Mouse (Mus musculus): ENCODE data around the gene Tubg1. TPM values are rescaled to one million over a fixed set of nuclear protein-coding genes. Genes with fewer than 3 reads are reported as not detected.

Tubg1 gene
- polyA plus RNA-seq, 1 experiment from 2014 or later = 55.7 TPM

DNA sequence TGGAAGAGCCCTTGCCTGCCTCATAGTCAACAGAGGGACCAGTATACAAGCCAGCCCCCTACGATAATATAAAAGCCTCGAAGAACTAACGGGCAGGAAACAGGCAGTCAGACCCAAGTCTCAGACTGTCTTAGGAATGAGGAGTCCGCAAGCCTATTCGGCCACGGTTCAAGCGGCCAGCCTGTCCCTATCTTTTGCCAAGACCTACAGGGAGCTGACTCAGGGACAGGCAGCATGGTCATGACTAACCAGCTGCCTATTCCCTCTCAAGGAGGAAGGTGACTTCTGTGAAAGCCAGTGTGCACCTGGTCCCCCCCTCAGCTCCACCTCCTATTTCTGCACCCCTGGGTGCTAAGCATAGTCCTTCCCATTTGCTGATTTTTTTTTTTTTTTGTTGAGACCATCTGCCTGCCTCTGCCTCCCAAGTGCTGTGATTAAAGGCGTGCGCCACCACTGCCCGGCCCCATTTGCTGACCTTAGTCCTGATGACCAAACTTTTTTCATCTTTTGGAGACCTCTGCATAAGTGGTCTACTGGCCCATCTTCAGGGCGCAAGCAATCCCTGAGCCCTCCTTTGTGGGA, 9.3 kb downstream of the Tubg1 start:
- Histone ChIP-seq H3K4me2 (ENCODE audit: low read depth, low read length) (no peak overlapping the region), H3K36me3 (ENCODE audit: control insufficient read depth, insufficient read depth, low read length) (peaks cover 23% of the 10 kb centered on the region), H3K9ac (ENCODE audit: low read depth, low read length) (no peak overlapping the region), H3K4me3 (ENCODE audit: low read depth, low read length) (no peak overlapping the region), H3K9me3 (ENCODE audit: control insufficient read depth, low read length) (0 out of 2 replicates have a peak, but pooled peaks cover 4% of the 10 kb centered on the region), H3K4me1 (ENCODE audit: control insufficient read depth, insufficient read depth, low read length) (no peaks in the 10 kb centered on the region), H3K27ac (replicated peaks; ENCODE audit: low read depth, low read length) (no peak overlapping the region), H3K27me3 (replicated peaks; ENCODE audit: control insufficient read depth, insufficient read depth, low read length) (no peaks in the 10 kb centered on the region)
- no peak for ATAC-seq (ENCODE audit: low read depth)
- DNase-seq (ENCODE audit: low spot score) = no peak
- WGBS = 89% methylated on average over 11 of the region's 11 CpGs

DNA sequence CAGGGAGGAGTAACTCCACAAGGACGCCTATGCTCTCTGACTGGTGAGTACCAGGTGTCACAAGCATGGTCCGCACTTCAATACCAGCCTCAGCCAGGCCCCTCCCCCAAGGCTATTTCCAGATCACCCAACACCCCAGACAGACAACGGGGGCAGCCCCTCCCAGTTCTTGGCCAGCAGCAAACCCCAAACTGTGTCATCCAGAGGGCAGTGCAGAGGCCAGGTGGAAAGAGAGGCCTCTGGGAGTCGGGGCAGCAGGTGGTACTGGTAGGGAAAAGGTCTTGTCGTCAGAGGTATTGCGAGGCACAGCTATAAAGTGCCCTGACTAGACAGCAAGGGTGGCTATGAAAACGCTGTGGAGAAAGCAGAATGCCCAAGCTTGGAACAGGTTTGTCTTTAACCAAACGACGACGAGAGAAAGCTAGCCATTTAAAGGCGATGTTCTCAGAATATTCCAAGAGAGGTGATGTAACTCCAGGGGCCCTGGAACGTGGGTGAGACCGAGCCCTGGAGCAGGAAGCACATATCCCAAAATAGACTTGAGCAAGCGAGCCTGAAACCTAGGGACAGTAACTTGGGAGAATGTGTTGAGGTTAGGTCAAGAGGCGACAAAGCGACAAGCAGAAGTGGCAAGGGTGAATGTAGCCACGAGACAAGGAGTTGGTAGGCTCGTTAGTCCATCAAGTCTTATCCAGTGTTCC, 10.5 kb downstream of the Tubg1 start:
- ATAC-seq (ENCODE audit: low read depth) (no peak; the same call in 1 of the 2 replicates), DNase-seq (ENCODE audit: low spot score) (no peak)
- 0 out of 2 replicates have a peak, but pooled peaks cover 4% of the 10 kb centered on the region for H3K9me3 ChIP-seq (ENCODE audit: control insufficient read depth, low read length)
- H3K27ac ChIP-seq (replicated peaks; ENCODE audit: low read depth, low read length) = no peak overlapping the region
- H3K4me2 ChIP-seq (ENCODE audit: low read depth, low read length) = no peak overlapping the region
- no peaks in the 10 kb centered on the region for H3K27me3 ChIP-seq (replicated peaks; ENCODE audit: control insufficient read depth, insufficient read depth, low read length)
- peaks cover 22% of the 10 kb centered on the region for H3K36me3 ChIP-seq (ENCODE audit: control insufficient read depth, insufficient read depth, low read length)
- WGBS = 46% methylated on average over 17 of the region's 18 CpGs
- H3K4me3 ChIP-seq (ENCODE audit: low read depth, low read length) = no peak overlapping the region
- no peaks in the 10 kb centered on the region for H3K4me1 ChIP-seq (ENCODE audit: control insufficient read depth, insufficient read depth, low read length)
- no peak overlapping the region for H3K9ac ChIP-seq (ENCODE audit: low read depth, low read length)

DNA sequence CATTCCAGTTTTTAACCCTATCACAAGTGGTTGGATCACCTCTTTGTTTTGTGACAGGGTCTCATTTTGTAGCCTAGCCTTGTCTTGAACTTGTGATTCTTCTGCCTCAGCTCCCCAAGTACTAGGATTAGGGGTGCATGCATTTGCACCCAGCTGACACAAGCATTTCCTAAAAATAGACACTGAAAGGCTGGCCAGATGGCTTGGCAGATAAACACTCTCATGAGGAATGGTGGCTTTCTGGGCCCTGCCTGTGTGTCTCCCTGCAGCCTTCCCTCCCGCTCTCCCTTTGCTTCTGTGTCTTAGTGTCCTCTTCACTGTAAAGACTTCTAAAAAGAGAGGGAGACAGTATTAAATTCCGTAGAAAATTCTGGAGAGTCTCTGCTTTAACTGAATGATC, 11.4 kb downstream of the Tubg1 start:
- peaks cover 12% of the 10 kb centered on the region for H3K36me3 ChIP-seq (ENCODE audit: control insufficient read depth, insufficient read depth, low read length)
- no peak overlapping the region for H3K4me3 ChIP-seq (ENCODE audit: low read depth, low read length)
- ATAC-seq (ENCODE audit: low read depth) = no peak
- no peak overlapping the region for H3K4me2 ChIP-seq (ENCODE audit: low read depth, low read length)
- no peak overlapping the region for H3K9ac ChIP-seq (ENCODE audit: low read depth, low read length)
- WGBS = 87% methylated on average over 2 of the region's 2 CpGs
- H3K4me1 ChIP-seq (ENCODE audit: control insufficient read depth, insufficient read depth, low read length) = no peaks in the 10 kb centered on the region
- 0 out of 2 replicates have a peak, but pooled peaks cover 4% of the 10 kb centered on the region for H3K9me3 ChIP-seq (ENCODE audit: control insufficient read depth, low read length)
- no peak overlapping the region for H3K27ac ChIP-seq (replicated peaks; ENCODE audit: low read depth, low read length)
- H3K27me3 ChIP-seq (replicated peaks; ENCODE audit: control insufficient read depth, insufficient read depth, low read length) = no peaks in the 10 kb centered on the region
- no peak for DNase-seq (ENCODE audit: low spot score)

DNA sequence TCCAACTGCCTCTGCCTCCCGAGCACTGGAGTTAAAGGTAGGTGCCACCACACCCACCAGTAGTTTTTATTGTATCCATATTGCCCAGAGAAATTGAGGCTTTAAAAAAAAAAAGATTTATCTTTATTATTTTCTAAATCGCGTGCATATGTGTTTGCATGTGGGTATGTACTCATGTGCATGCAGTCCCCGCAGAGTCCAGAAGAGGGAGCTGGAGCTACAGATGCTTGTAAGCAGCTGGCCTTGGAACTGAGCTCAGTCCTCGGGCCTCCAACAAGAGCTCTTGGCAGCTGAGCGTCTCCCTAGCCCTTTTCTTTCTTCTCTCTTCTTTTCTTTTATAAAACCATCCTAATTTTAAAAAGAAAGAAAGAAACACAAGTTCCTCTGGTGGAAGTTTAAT, 12.0 kb downstream of the Tubg1 start:
- DNase-seq (ENCODE audit: low spot score) = no peak
- H3K27ac ChIP-seq (replicated peaks; ENCODE audit: low read depth, low read length) = no peak overlapping the region
- no peak overlapping the region for H3K9ac ChIP-seq (ENCODE audit: low read depth, low read length)

DNA sequence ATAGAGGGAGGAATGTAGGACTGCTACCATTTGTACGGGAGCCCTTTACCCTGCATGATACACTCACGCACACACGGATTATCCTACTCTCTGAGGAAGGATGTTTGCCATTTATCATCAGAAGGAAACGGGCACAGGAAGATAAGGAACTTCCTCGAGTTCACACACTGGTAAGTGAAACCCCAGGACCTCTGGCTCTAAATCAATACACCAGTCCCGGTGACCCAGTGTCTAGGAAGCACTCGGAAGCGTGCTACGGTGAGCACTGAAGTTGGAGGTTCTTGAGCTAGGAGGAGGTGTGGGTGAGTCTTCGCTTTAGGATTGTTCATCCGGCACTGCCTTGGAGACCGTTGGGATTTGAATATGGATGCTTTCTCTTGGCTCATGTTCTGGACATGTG, 13.3 kb downstream of the Tubg1 start:
- WGBS = 74% methylated on average over 12 of the region's 12 CpGs
- Histone ChIP-seq H3K4me2 (ENCODE audit: low read depth, low read length) (no peak overlapping the region), H3K9ac (ENCODE audit: low read depth, low read length) (no peak overlapping the region), H3K4me1 (ENCODE audit: control insufficient read depth, insufficient read depth, low read length) (no peaks in the 10 kb centered on the region), H3K27ac (replicated peaks; ENCODE audit: low read depth, low read length) (no peak overlapping the region), H3K36me3 (ENCODE audit: control insufficient read depth, insufficient read depth, low read length) (no peaks in the 10 kb centered on the region), H3K4me3 (ENCODE audit: low read depth, low read length) (no peak overlapping the region), H3K27me3 (replicated peaks; ENCODE audit: control insufficient read depth, insufficient read depth, low read length) (no peaks in the 10 kb centered on the region), H3K9me3 (ENCODE audit: control insufficient read depth, low read length) (0 out of 2 replicates have a peak, but pooled peaks cover 4% of the 10 kb centered on the region)
- DNase-seq (ENCODE audit: low spot score) (no peak), ATAC-seq (ENCODE audit: low read depth) (no peak)

More for the DNA sequence above, 12.0 kb downstream of the Tubg1 start:
- no peaks in the 10 kb centered on the region for H3K27me3 ChIP-seq (replicated peaks; ENCODE audit: control insufficient read depth, insufficient read depth, low read length)
- no peaks in the 10 kb centered on the region for H3K4me1 ChIP-seq (ENCODE audit: control insufficient read depth, insufficient read depth, low read length)
- H3K4me2 ChIP-seq (ENCODE audit: low read depth, low read length) = no peak overlapping the region
- 89% methylated on average over 6 of the region's 6 CpGs for WGBS
- H3K9me3 ChIP-seq (ENCODE audit: control insufficient read depth, low read length) = 0 out of 2 replicates have a peak, but pooled peaks cover 4% of the 10 kb centered on the region
- H3K36me3 ChIP-seq (ENCODE audit: control insufficient read depth, insufficient read depth, low read length) = peaks cover 7% of the 10 kb centered on the region; the same call in 1 of the 2 replicates
- no peak overlapping the region for H3K4me3 ChIP-seq (ENCODE audit: low read depth, low read length)
- ATAC-seq (ENCODE audit: low read depth) = no peak

DNA sequence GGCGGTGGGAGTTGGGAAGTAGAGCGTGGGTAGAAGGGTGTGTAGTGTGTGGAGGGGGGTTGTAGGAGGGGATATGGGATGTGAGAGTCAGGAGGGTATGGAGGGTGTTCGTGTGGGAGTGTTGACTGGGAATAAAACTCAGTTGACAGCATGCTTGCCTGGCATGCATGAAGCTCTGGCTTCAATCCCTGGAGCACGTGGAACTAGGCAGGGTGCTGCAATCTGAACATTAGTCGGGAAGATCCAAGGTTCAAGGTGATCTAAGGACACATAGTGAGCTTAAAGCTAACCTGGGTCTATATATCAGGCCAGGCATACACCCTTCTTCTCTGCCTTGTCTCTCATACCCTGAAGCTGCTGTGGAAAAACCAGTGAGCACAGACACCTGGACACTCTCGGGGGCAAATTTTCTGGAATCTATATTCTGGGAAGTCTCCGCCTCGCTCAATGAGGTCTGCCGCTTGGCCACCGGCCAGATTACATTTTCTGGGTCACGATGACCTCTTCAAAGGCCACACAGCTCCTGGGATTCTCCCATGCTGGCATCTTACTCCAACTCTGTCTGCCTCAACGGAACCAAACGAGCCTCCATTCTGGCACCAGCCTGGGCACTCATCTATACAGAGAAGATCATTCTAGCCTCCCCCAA, 14.6 kb downstream of the Tubg1 start:
- H3K4me2 ChIP-seq (ENCODE audit: low read depth, low read length) = no peak overlapping the region
- WGBS = 72% methylated on average over 13 of the region's 13 CpGs
- H3K4me1 ChIP-seq (ENCODE audit: control insufficient read depth, insufficient read depth, low read length) = 0 out of 2 replicates have a peak, but pooled peaks cover 5% of the 10 kb centered on the region
- H3K27me3 ChIP-seq (replicated peaks; ENCODE audit: control insufficient read depth, insufficient read depth, low read length) = no peaks in the 10 kb centered on the region
- H3K4me3 ChIP-seq (ENCODE audit: low read depth, low read length) = no peak overlapping the region
- ATAC-seq (ENCODE audit: low read depth) (no peak), DNase-seq (ENCODE audit: low spot score) (no peak)
- H3K9ac ChIP-seq (ENCODE audit: low read depth, low read length) = no peak overlapping the region
- no peak overlapping the region for H3K27ac ChIP-seq (replicated peaks; ENCODE audit: low read depth, low read length)
- 0 out of 2 replicates have a peak, but pooled peaks cover 4% of the 10 kb centered on the region for H3K9me3 ChIP-seq (ENCODE audit: control insufficient read depth, low read length)
- H3K36me3 ChIP-seq (ENCODE audit: control insufficient read depth, insufficient read depth, low read length) = no peaks in the 10 kb centered on the region

DNA sequence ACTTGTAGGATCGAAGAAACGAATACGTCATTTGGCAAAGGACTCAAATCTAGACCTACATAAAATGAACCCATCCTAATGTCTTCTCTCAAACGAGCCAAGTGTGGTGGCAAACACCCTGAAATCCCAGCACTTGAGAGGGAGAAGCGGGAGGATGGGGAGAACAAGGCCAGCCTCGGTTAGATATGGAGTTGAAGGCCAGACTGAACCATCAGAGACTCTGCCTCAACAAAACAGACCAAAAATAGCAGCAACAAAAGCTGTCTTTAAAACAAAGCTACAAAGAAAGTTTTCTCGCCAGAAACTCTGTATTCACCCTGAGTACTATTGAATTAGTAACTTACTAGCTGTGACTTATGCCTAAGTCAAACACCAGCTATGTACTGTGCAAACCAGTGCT, 17.3 kb downstream of the Tubg1 start:
- no peaks in the 10 kb centered on the region for H3K9me3 ChIP-seq (ENCODE audit: control insufficient read depth, low read length)
- no peaks in the 10 kb centered on the region for H3K36me3 ChIP-seq (ENCODE audit: control insufficient read depth, insufficient read depth, low read length)
- H3K4me2 ChIP-seq (ENCODE audit: low read depth, low read length) = no peak overlapping the region
- H3K27ac ChIP-seq (replicated peaks; ENCODE audit: low read depth, low read length) = no peak overlapping the region
- ATAC-seq (ENCODE audit: low read depth) = no peak
- WGBS = 79% methylated on average over 7 of the region's 7 CpGs
- DNase-seq (ENCODE audit: low spot score) = no peak
- peaks cover 5% of the 10 kb centered on the region; the same call in 1 of the 2 replicates for H3K27me3 ChIP-seq (replicated peaks; ENCODE audit: control insufficient read depth, insufficient read depth, low read length)
- H3K4me1 ChIP-seq (ENCODE audit: control insufficient read depth, insufficient read depth, low read length) = 0 out of 2 replicates have a peak, but pooled peaks cover 5% of the 10 kb centered on the region
- no peak overlapping the region for H3K9ac ChIP-seq (ENCODE audit: low read depth, low read length)
- no peak overlapping the region for H3K4me3 ChIP-seq (ENCODE audit: low read depth, low read length)

DNA sequence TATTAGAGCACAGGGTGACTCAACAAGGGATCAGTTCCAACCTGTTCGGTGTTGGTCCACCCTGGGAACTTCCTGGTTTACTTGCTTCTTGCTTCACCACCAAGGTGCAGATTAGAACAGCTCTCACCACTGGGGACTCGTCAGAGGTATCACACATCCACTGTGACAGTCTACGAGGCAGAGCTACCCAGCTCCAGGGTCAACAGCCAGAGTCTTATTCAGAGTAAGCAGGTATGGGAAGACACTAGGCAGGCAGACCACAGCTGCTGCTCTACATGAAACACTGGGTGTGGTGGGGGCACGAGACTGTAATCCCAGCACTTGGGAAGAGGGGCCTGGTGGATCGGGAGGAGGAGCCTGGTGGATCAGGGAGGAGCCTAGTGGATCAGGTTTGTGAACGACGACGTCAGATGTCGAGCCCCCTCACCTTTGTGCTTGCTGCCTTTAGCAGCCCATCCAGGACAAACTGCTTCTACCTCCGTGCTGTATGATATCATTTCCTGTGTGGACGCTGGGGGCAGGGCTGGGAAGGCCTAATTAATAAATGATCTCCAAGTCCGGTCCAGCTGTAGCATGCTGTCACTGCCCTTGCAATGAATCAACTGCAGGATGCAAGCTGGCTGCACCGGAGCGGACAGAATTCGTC, 18.9 kb downstream of the Tubg1 start:
- peak overlapping the region; percentile 33 for H3K4me2 ChIP-seq (ENCODE audit: low read depth, low read length)
- no peak overlapping the region for H3K4me3 ChIP-seq (ENCODE audit: low read depth, low read length)
- DNase-seq (ENCODE audit: low spot score) = peak; percentile 75
- H3K9me3 ChIP-seq (ENCODE audit: control insufficient read depth, low read length) = no peaks in the 10 kb centered on the region
- 24% methylated on average over 15 of the region's 15 CpGs for WGBS
- H3K4me1 ChIP-seq (ENCODE audit: control insufficient read depth, insufficient read depth, low read length) = peaks cover 5% of the 10 kb centered on the region; the same call in 1 of the 2 replicates
- H3K27me3 ChIP-seq (replicated peaks; ENCODE audit: control insufficient read depth, insufficient read depth, low read length) = peaks cover 5% of the 10 kb centered on the region; the same call in 1 of the 2 replicates
- H3K9ac ChIP-seq (ENCODE audit: low read depth, low read length) = peak overlapping the region; percentile 42; the same call in 1 of the 2 replicates
- no peak overlapping the region; the same call in 1 of the 2 replicates for H3K27ac ChIP-seq (replicated peaks; ENCODE audit: low read depth, low read length)
- ATAC-seq (ENCODE audit: low read depth) = peak; percentile 55
- no peaks in the 10 kb centered on the region for H3K36me3 ChIP-seq (ENCODE audit: control insufficient read depth, insufficient read depth, low read length)
